19 mouse cellular contexts compared by ENCODE assay signal in the genomic region with DNA sequence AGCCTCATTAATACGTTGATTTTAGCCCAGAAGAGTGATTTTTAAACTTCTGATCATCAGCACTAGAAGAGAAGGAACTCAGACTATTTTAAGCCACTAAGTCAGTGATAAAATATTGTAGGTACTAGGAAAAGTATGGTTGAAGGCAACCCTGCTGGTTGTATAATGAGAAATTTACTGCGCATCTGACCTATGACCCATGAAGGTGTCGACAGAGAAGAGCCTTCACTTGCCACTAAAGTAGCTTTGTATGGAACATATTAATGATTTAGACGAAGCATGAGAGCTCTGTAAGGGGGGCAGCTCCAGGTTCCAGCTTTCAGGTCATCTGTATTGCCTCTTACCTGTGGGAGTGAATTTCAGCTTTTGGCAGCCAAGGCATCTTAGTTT.
"Had no signal": no experiment of that assay in that cellular context is flagged by ENCODE, and none has a peak within 500 bp of the region (broad histone marks: within the 10 kb centered on the region; RNA-seq: fewer than 3 reads in every experiment).

No protein-coding gene starts in this region.

- DNase-seq: kidney, adult 18-20 months; kidney, postnatal 25 days; left cerebral cortex, postnatal 4 days; liver, postnatal 0 days; retina, postnatal 1 day; right cerebral cortex, postnatal 25 days; spleen, adult 18-20 months; thymus, postnatal 25 days had no signal

- H3K4me1 ChIP-seq: midbrain, embryonic 12.5 days; midbrain, embryonic 15.5 days; neural tube, embryonic 13.5 days; stomach, embryonic 15.5 days had no signal

- H3K27ac ChIP-seq: hindbrain, postnatal 0 days; kidney, postnatal 0 days; limb, embryonic 12.5 days; limb, embryonic 15.5 days; liver, embryonic 14.5 days; midbrain, embryonic 12.5 days; midbrain, embryonic 15.5 days; neural tube, embryonic 13.5 days; stomach, embryonic 15.5 days had no signal

- H3K4me2 ChIP-seq: limb, embryonic 12.5 days; limb, embryonic 15.5 days; liver, embryonic 11.5 days; midbrain, embryonic 12.5 days; midbrain, embryonic 15.5 days; neural tube, embryonic 13.5 days; stomach, embryonic 15.5 days had no signal

- H3K9me3 ChIP-seq: limb, embryonic 12.5 days; limb, embryonic 15.5 days; midbrain, embryonic 12.5 days; midbrain, embryonic 15.5 days; neural tube, embryonic 13.5 days; stomach, embryonic 15.5 days had no signal

- ATAC-seq: hindbrain, postnatal 0 days; intestine, embryonic 16.5 days; liver, postnatal 0 days; midbrain, embryonic 15.5 days had no signal

- H3K9ac ChIP-seq: limb, embryonic 12.5 days; limb, embryonic 15.5 days; liver, embryonic 14.5 days; liver, postnatal 0 days; midbrain, embryonic 12.5 days; midbrain, embryonic 15.5 days; neural tube, embryonic 13.5 days; stomach, embryonic 15.5 days had no signal

- H3K36me3 ChIP-seq: limb, embryonic 12.5 days; limb, embryonic 15.5 days; midbrain, embryonic 12.5 days; midbrain, embryonic 15.5 days; neural tube, embryonic 13.5 days; stomach, embryonic 15.5 days had no signal

- H3K27me3 ChIP-seq: limb, embryonic 15.5 days; midbrain, embryonic 12.5 days; midbrain, embryonic 15.5 days; neural tube, embryonic 13.5 days; stomach, embryonic 15.5 days had no signal

- H3K4me3 ChIP-seq: limb, embryonic 12.5 days; limb, embryonic 15.5 days; midbrain, embryonic 12.5 days; midbrain, embryonic 15.5 days; neural tube, embryonic 13.5 days; stomach, embryonic 15.5 days had no signal
